Mouse (Mus musculus): Measurements from ENCODE around the gene Trhr2.

GRCm38 (mm10) chr8:122309272-122309671 lies 51.3 kb downstream of the Trhr2 start:
- TF ChIP-seq POLR2A (IDR thresholded peaks at IDR 0.05; ENCODE audit: borderline replicate concordance, extremely low read depth, insufficient read depth, insufficient read length, poor library complexity, severe bottlenecking) (no peak), CTCF (IDR thresholded peaks at IDR 0.05; ENCODE audit: borderline replicate concordance, extremely low read depth, insufficient read depth, insufficient read length) (no peak)
